Mouse (Mus musculus): ENCODE results near the gene Rhoc.

Gene Rhoc

DNA sequence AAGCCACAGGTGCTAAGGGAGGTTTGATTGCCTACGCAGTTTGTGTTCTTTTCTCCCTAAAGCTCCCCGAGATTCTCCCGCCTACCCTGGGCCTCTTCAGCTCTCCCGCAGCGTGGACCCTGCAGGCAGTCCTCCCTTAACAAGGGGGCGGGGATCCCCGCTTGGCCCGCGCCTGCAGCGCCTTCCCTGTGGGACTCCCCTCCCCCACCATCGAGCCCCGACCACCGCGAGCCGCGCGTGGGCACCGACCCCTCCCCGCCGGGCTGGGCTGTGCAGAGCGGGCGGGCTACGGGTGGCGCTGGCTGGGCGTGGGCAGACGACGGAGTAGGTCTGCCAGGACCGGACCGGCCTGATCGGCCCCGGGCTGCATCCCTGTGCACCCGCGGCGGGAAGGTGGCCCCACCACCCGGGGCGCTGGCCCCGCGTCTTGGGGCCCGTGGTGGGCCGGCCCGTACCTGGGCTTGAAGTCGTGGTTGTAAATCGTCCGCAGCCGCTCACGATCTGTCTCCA lies 29.4 kb downstream of the Rhoc start:
- DNase-seq: peak; percentile 74 to 84

DNA sequence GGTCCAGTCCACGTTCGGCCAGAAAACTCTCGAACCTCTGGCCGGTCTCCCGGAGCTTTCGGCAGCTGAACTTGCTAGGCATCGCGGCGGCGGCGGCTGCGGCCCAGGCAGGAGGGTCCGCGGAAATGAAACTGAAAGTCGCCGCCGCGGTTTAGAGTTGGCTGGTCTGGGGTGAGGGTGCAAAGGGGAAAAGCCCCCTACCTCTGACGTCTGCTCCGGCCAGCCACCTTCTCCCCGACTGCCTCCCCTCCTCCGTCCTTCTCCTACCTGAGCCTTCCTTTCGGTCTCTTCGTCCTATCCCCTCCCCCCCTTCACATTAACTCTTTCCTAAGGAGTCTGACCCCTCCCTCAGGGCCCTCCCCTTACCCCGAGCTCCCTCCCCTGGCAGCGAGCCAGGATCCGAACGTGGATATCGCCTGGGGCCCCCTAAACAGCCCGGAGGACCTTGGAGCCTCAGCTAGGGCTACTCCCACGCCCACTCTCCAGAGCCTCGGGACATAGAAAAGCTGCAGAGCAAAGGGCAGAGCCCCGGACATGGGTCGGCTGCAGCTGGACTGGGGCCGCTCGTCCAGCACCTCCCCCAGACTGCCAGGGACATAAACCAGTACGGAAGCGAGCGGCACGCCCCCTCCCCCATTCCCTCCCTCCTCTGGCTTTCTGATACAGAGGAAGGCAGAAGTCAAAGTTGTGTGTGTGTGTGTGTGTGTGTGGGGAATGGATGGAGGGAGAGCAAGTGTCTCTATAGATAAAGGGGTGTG lies 30.0 kb downstream of the Rhoc start, which contains the start of gene Mov10:
Mov10 (minus strand) TSS at position 573 of the 758 bp plus-strand sequence.
- DNase-seq: peak; percentile 86 to 91

DNA sequence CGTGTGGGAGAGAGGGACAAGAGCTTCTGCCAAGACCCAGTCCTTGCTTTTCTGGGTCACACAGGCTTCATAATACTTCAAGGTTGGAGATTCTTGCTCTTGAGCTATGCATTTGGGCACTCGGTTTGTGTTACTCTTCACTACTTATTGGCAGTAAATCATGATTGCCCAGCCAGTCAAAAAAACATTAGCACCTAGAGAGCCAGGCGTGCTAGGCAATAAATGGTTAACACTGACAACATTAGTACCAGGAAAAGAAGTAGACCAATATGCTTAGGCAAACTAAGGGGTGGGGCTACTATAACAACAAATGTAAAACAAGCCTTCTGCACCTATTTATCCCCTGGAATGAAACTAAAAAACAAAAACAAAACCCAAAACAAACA lies 30.6 kb downstream of the Rhoc start:
- no peak for DNase-seq

DNA sequence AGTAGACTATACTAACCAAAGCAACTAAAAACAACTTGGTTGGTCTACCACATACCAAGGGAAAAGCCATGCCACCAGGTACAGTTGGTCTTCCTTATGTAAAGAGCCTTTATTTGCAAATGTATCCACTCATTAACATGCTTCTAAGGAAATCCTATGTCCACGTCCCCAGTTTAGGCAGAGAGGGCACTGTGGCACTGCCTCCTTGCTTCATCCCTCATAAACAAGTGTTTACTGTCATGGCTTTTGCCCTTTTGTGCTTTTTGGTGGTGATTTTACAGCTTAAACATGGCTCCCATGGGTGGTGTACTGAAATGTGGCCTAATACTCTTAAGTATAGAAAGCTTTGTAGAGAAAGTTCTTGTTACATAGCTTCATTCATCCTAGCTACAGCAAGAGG lies 32.3 kb downstream of the Rhoc start:
- no peak for DNase-seq

DNA sequence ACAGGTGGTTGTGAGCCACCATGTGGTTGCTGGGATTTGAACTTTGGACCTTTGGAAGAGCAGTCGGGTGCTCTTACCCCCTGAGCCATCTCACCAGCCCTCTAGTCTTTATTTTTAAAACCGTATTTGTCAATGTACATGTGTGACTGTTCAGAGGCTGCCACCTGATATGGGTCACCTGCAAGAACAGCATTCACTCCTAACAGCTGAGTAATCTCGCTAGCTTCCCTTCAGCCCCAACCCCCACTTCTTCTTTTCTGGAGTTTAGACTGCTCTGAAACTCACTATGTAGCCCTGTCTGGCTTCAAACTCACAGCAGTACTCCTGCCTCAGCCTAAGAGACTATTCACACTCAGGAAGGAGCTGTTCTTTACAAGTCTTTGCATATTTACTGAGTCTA lies 34.2 kb downstream of the Rhoc start:
- DNase-seq: no peak

DNA sequence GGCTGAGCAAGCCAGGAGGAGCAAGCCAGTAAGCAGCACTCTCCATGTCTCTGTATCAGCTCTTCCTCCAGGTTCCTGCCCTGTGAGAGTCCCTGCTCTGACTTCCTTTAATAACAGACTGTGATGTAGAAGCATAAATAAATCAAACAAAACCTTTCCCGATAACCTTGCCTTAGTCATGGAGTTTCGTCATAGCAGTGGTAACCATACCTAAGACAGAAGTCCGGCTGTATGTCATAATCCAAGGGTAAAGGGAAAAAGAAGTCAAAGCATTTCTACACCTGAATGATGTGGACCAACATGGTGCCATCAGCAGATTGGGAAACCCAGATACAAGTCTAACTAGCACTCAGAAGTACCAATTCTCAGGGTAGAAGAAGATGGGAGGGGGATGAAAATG lies 47.6 kb downstream of the Rhoc start:
- no peak for DNase-seq

DNA sequence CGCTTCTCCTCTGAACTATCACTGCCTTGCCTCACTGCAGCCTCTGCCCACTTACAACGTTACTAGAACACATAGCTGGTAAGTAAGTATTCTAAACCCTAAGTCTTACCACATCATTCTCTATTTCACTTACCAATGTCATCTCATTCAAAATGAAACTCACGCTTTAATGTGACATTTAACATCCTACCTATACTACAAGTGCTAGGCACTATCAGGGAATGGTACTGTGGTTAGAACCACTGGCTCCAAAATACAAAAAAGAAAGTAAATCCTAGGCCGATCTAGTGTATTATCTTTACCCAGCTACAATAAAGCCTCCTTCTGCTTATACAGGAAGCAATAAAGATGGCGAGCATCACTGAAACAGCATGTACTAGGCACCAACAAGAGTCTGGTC lies 52.9 kb downstream of the Rhoc start:
- no peak for DNase-seq
